Mouse (Mus musculus): Measurements from ENCODE around the gene Mb21d2. TPM values are rescaled to one million over a fixed set of nuclear protein-coding genes. Genes with fewer than 3 reads are reported as not detected.

Gene Mb21d2
- total RNA-seq, 2 experiments from 2014 or later: 33.5 to 37.5 TPM

- DNase-seq (ENCODE audit: low spot score in 2 of 2): no peak
These were observed 26.6 kb downstream of the Mb21d2 start for GRCm38 (mm10) chr16:28902620-28903565.

- DNase-seq (ENCODE audit: low spot score in 2 of 2): no peak
These were observed 30.3 kb downstream of the Mb21d2 start for GRCm38 (mm10) chr16:28899161-28899540.

GRCm38 (mm10) chr16:28898509-28899160, 30.8 kb downstream of the Mb21d2 start:
- DNase-seq (ENCODE audit: low spot score in 2 of 2): no peak

- no peak for DNase-seq (ENCODE audit: low spot score in 2 of 2)
These were observed 32.9 kb downstream of the Mb21d2 start for GRCm38 (mm10) chr16:28896571-28896970.

GRCm38 (mm10) chr16:28894872-28895271, 34.6 kb downstream of the Mb21d2 start:
- DNase-seq (ENCODE audit: low spot score in 2 of 2): no peak

GRCm38 (mm10) chr16:28893266-28893665, 36.2 kb downstream of the Mb21d2 start:
- DNase-seq (ENCODE audit: low spot score in 2 of 2): no peak

- no peak for DNase-seq (ENCODE audit: low spot score in 2 of 2)
These were observed 43.2 kb downstream of the Mb21d2 start for GRCm38 (mm10) chr16:28886201-28886745.

GRCm38 (mm10) chr16:28885474-28885873, 44.0 kb downstream of the Mb21d2 start:
- no peak for DNase-seq (ENCODE audit: low spot score in 2 of 2)

- no peak for DNase-seq (ENCODE audit: low spot score in 2 of 2)
These were observed 44.8 kb downstream of the Mb21d2 start for GRCm38 (mm10) chr16:28884661-28885060.

- peak; percentile 54 to 70 for DNase-seq (ENCODE audit: low spot score in 2 of 2)
These were observed 45.8 kb downstream of the Mb21d2 start for GRCm38 (mm10) chr16:28883649-28884048.

GRCm38 (mm10) chr16:28882687-28883428, 46.6 kb downstream of the Mb21d2 start:
- DNase-seq (ENCODE audit: low spot score in 2 of 2): no peak

- DNase-seq (ENCODE audit: low spot score in 2 of 2): no peak
These were observed 47.7 kb downstream of the Mb21d2 start for GRCm38 (mm10) chr16:28881787-28882186.

GRCm38 (mm10) chr16:28880756-28881155, 48.7 kb downstream of the Mb21d2 start:
- no peak for DNase-seq (ENCODE audit: low spot score in 2 of 2)

- no peak for DNase-seq (ENCODE audit: low spot score in 2 of 2)
These were observed 49.2 kb downstream of the Mb21d2 start for GRCm38 (mm10) chr16:28880307-28880681.

GRCm38 (mm10) chr16:28879636-28880306, 49.7 kb downstream of the Mb21d2 start:
- DNase-seq (ENCODE audit: low spot score in 2 of 2): no peak

GRCm38 (mm10) chr16:28877162-28877662, 52.3 kb downstream of the Mb21d2 start:
- no peak for DNase-seq (ENCODE audit: low spot score in 2 of 2)

GRCm38 (mm10) chr16:28873404-28873895, 56.0 kb downstream of the Mb21d2 start:
- no peak for DNase-seq (ENCODE audit: low spot score in 2 of 2)

GRCm38 (mm10) chr16:28870860-28871259, 58.6 kb downstream of the Mb21d2 start:
- DNase-seq (ENCODE audit: low spot score in 2 of 2): no peak

GRCm38 (mm10) chr16:28870456-28870855, 59.0 kb downstream of the Mb21d2 start:
- DNase-seq (ENCODE audit: low spot score in 2 of 2): no peak

- no peak for DNase-seq (ENCODE audit: low spot score in 2 of 2)
These were observed 60.6 kb downstream of the Mb21d2 start for GRCm38 (mm10) chr16:28868864-28869263.
